Mouse (Mus musculus) adrenal gland, adult (tissue): ENCODE measurements around the gene Pde4dip.
A peak's percentile ranks its signal among the peaks of the same experiment; 100 is the strongest.

Experiments
- DNase-seq, 2 experiments: peaks; one replicate each; pipeline ENCODE4 v3.0.0; 2022 to 2023; ENCODE audit warnings: low spot score in 1 of 2; ENCODE audit not compliant: inconsistent age in 2 of 2

Gene Pde4dip

GRCm38 (mm10) chr3:97844821-97845201 is 43.7 kb downstream of the Pde4dip start:
- DNase-seq, result no peak

- DNase-seq, result no peak
These were observed 44.2 kb downstream of the Pde4dip start for GRCm38 (mm10) chr3:97844163-97844820.

- DNase-seq, result no peak
These were observed 45.9 kb downstream of the Pde4dip start for GRCm38 (mm10) chr3:97842641-97843040.

- DNase-seq, result no peak
These were observed 48.1 kb downstream of the Pde4dip start for GRCm38 (mm10) chr3:97840439-97840838.

GRCm38 (mm10) chr3:97835888-97836287 is 52.6 kb downstream of the Pde4dip start:
- DNase-seq, result no peak

- no peak for DNase-seq
These were observed 53.9 kb downstream of the Pde4dip start for GRCm38 (mm10) chr3:97834625-97835024.

GRCm38 (mm10) chr3:97831564-97832320 is 56.8 kb downstream of the Pde4dip start:
- DNase-seq, result no peak

GRCm38 (mm10) chr3:97830622-97831021 is 57.9 kb downstream of the Pde4dip start:
- DNase-seq, result no peak

- no peak for DNase-seq
These were observed 58.4 kb downstream of the Pde4dip start for GRCm38 (mm10) chr3:97830122-97830521.

GRCm38 (mm10) chr3:97828286-97828685 is 60.2 kb downstream of the Pde4dip start:
- DNase-seq, result no peak

GRCm38 (mm10) chr3:97825246-97825645 is 63.3 kb downstream of the Pde4dip start:
- no peak for DNase-seq

- no peak for DNase-seq
These were observed 63.8 kb downstream of the Pde4dip start for GRCm38 (mm10) chr3:97824744-97825143.

GRCm38 (mm10) chr3:97824011-97824711 is 64.3 kb downstream of the Pde4dip start:
- peak in 1 of 2 experiments; percentile 33 for DNase-seq

- DNase-seq, result no peak
These were observed 65.1 kb downstream of the Pde4dip start for GRCm38 (mm10) chr3:97823438-97823837.

GRCm38 (mm10) chr3:97819050-97819449 is 69.5 kb downstream of the Pde4dip start:
- no peak for DNase-seq

GRCm38 (mm10) chr3:97818383-97818982 is 70.0 kb downstream of the Pde4dip start:
- DNase-seq, result no peak

- peak in 1 of 2 experiments; percentile 29 for DNase-seq
These were observed 76.7 kb downstream of the Pde4dip start for GRCm38 (mm10) chr3:97811651-97812399.

- no peak for DNase-seq
These were observed 77.3 kb downstream of the Pde4dip start for GRCm38 (mm10) chr3:97811158-97811557.

- no peak for DNase-seq
These were observed 78.2 kb downstream of the Pde4dip start for GRCm38 (mm10) chr3:97810334-97810733.

GRCm38 (mm10) chr3:97805559-97805958 is 82.9 kb downstream of the Pde4dip start:
- DNase-seq, result no peak

GRCm38 (mm10) chr3:97803675-97804074 is 84.8 kb downstream of the Pde4dip start:
- DNase-seq, result no peak
